22 mouse cellular contexts compared by ENCODE assay signal in genomic region chr2:124933876-124934275, GRCm38 (mm10).
"Had no signal": no experiment of that assay in that cellular context is flagged by ENCODE, and none has a peak within 500 bp of the region (broad histone marks: within the 10 kb centered on the region; RNA-seq: fewer than 3 reads in every experiment).

No protein-coding gene starts in this region.

- H3K27me3 ChIP-seq: heart, embryonic 12.5 days; hindbrain, embryonic 15.5 days; kidney, embryonic 15.5 days; limb, embryonic 13.5 days; limb, embryonic 15.5 days; liver, embryonic 13.5 days; liver, embryonic 15.5 days had no signal

- ATAC-seq: hindbrain, postnatal 0 days; intestine, embryonic 16.5 days had no signal

- H3K36me3 ChIP-seq: heart, embryonic 10.5 days; heart, embryonic 12.5 days; hindbrain, embryonic 13.5 days; hindbrain, embryonic 15.5 days; kidney, embryonic 15.5 days; limb, embryonic 13.5 days; limb, embryonic 15.5 days; liver, embryonic 13.5 days; liver, embryonic 15.5 days had no signal

- DNase-seq: gastrocnemius, postnatal 14 days; gastrocnemius, postnatal 36 days; heart, postnatal 10 days; kidney, adult 11 months; kidney, adult 2 months; kidney, adult 9 months; kidney, postnatal 14 days; kidney, postnatal 36 days; layer of hippocampus, adult 9-11 months; layer of hippocampus, postnatal 36 days; left cerebral cortex, postnatal 4 days; liver, embryonic 13.5 days had no signal

- H3K4me3 ChIP-seq: heart, embryonic 10.5 days; heart, embryonic 12.5 days; hindbrain, embryonic 13.5 days; hindbrain, embryonic 15.5 days; kidney, embryonic 15.5 days; limb, embryonic 13.5 days; limb, embryonic 15.5 days; liver, embryonic 13.5 days; liver, embryonic 15.5 days had no signal
